Mouse (Mus musculus) liver, postnatal 0 days (tissue): Measurements from ENCODE around the gene Ablim1.

Experiments
- CTCF ChIP-seq: sonication (generic); IDR thresholded peaks from 2 replicates; pipeline ENCODE4 v1.5.1; 2016; ENCODE audit warnings: antibody characterized with exemption, low read depth
- EP300 ChIP-seq: IDR thresholded peaks from 2 replicates; pipeline ENCODE4 v1.6.1; 2016; ENCODE audit warnings: antibody characterized with exemption, low read depth, mild to moderate bottlenecking

GRCm38 (mm10) chr19:57228576-57228975, 86.1 kb downstream of the Ablim1 start:
- TF ChIP-seq CTCF (no peak), EP300 (no peak)
